Mouse (Mus musculus) kidney, adult 2 months (tissue): Measurements from ENCODE around the gene Irf2. TPM values are rescaled to one million over a fixed set of nuclear protein-coding genes. Genes with fewer than 3 reads are reported as not detected.

ENCODE experiments used
- DNase-seq: peaks from one replicate; pipeline ENCODE4 v3.0.0; 2021
- H3K27ac ChIP-seq: fragments of 200-500 bp; 2 replicates; pipeline ENCODE4 v1.5.1; 2012; ENCODE audit warnings: low read depth, low read length, control low read depth, inconsistent platforms; ENCODE audit not compliant: insufficient read depth
- H3K27me3 ChIP-seq: fragments of 200-500 bp; replicated peaks from 2 replicates; pipeline ENCODE4 v1.6.1; 2012; ENCODE audit warnings: mild to moderate bottlenecking, moderate library complexity, low read length, inconsistent platforms; ENCODE audit not compliant: control insufficient read depth, insufficient read depth
- H3K36me3 ChIP-seq: fragments of 200-500 bp; 2 replicates; pipeline ENCODE4 v1.6.1; 2012; ENCODE audit warnings: mild to moderate bottlenecking, moderate library complexity, low read length, inconsistent platforms; ENCODE audit not compliant: control insufficient read depth, insufficient read depth
- H3K4me1 ChIP-seq: fragments of 200-500 bp; 2 replicates; pipeline ENCODE4 v1.6.1; 2011; ENCODE audit warnings: low read length; ENCODE audit not compliant: control insufficient read depth, insufficient read depth
- H3K4me3 ChIP-seq: fragments of 200-500 bp; 2 replicates; pipeline ENCODE4 v1.5.1; 2011; ENCODE audit warnings: mild to moderate bottlenecking, low read depth, low read length, control low read depth; ENCODE audit not compliant: insufficient read depth
- CTCF ChIP-seq: fragments of 200-500 bp; conservative IDR thresholded peaks from 2 replicates; pipeline ENCODE4 v1.5.1; 2011; ENCODE audit warnings: low read depth, mild to moderate bottlenecking, control low read depth, low read length, moderate library complexity, mixed read lengths; ENCODE audit not compliant: insufficient read depth, insufficient read length
- POLR2A ChIP-seq: fragments of 200-500 bp; IDR thresholded peaks from one replicate; pipeline ENCODE4 v1.6.1; 2011; ENCODE audit warnings: low read depth, low read length, control low read depth
- WGBS: fragments of 180-500 bp; shearing (Covaris S2); methylation state at CpG from one replicate; pipeline ENCODE4 v1.1.7; 2018; 5-methylcytosine and 5-hydroxymethylcytosine counted together
- polyA plus RNA-seq: library from polyadenylated mRNA; depleted of rRNA; stranded (reverse); fragments of >200 nt; gene quantifications from 2 replicates; pipeline ENCODE4 v1.2.3, GENCODE M21; 2012

Irf2 gene
- polyA plus RNA-seq, 1 experiment, result 12.6 TPM

GRCm38 (mm10) chr8:46755731-46756333, 16.3 kb downstream of the Irf2 start:
- DNase-seq, result no peak
- no peak overlapping the region for H3K27ac ChIP-seq
- peaks cover 16% of the 10 kb centered on the region for H3K4me1 ChIP-seq
- WGBS, result 59% methylated on average over 5 of the region's 5 CpGs
- no peak for TF ChIP-seq CTCF
- no peak for TF ChIP-seq POLR2A
- no peaks in the 10 kb centered on the region for H3K36me3 ChIP-seq
- no peaks in the 10 kb centered on the region for H3K27me3 ChIP-seq
- H3K4me3 ChIP-seq, result no peak overlapping the region

- Histone ChIP-seq H3K36me3 (no peaks in the 10 kb centered on the region), H3K27me3 (no peaks in the 10 kb centered on the region), H3K4me1 (peaks cover 10% of the 10 kb centered on the region), H3K27ac (no peak overlapping the region), H3K4me3 (no peak overlapping the region)
- WGBS, result 87% methylated on average over 9 of the region's 9 CpGs
- DNase-seq, result no peak
- no peak for TF ChIP-seq POLR2A
- TF ChIP-seq CTCF, result no peak
Measured at GRCm38 (mm10) chr8:46757613-46758012, 18.1 kb downstream of the Irf2 start.

DNA sequence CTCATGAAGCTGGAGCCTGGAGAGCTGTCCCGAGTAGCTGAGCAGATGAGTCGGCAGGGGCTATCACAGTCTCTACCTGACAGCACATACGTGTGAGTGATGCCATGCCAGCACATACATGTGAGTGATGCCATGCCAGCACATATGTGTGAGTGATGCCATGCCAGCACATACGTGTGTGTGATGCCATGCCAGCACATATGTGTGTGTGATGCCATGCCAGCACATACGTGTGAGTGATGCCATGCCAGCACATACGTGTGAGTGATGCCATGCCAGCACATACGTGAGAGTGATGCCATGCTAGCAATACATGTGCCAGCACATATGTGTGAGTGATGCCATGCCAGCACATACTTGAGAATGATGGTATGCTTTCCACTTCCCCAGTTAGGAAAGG, 18.6 kb downstream of the Irf2 start:
- no peaks in the 10 kb centered on the region for H3K36me3 ChIP-seq
- H3K4me1 ChIP-seq, result peaks cover 10% of the 10 kb centered on the region
- 89% methylated on average over 7 of the region's 7 CpGs for WGBS
- DNase-seq, result no peak
- no peak overlapping the region for H3K4me3 ChIP-seq
- H3K27ac ChIP-seq, result no peak overlapping the region
- no peak for TF ChIP-seq CTCF
- no peak for TF ChIP-seq POLR2A
- no peaks in the 10 kb centered on the region for H3K27me3 ChIP-seq

DNA sequence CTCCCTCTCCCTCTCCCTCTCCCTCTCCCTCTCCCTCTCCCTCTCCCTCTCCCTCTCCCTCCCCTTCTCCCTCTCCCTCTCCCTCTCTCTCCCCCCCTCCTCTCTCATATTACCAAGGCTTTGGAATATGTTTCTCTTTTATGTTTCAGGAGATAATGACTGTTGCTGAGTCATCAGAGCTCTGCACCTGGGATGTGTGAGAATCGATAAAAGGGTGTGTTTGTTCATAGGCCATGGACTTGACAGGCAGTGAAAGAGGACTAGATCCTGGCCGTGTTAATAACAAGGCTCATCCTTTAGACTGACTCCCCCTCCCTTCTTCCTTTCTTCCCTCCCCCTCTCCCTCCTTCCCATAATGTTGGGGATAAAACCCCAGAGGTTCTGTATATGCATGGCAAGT, 19.1 kb downstream of the Irf2 start:
- no peak for DNase-seq
- H3K27ac ChIP-seq, result no peak overlapping the region
- 76% methylated on average over 2 of the region's 2 CpGs for WGBS

GRCm38 (mm10) chr8:46759562-46759961, 20.0 kb downstream of the Irf2 start:
- 88% methylated on average over 7 of the region's 7 CpGs for WGBS
- no peak for TF ChIP-seq POLR2A
- TF ChIP-seq CTCF, result no peak

More for the DNA sequence above, 19.1 kb downstream of the Irf2 start:
- H3K27me3 ChIP-seq, result no peaks in the 10 kb centered on the region
- H3K4me3 ChIP-seq, result no peak overlapping the region
- H3K4me1 ChIP-seq, result peaks cover 10% of the 10 kb centered on the region
- TF ChIP-seq POLR2A, result no peak
- no peak for TF ChIP-seq CTCF
- H3K36me3 ChIP-seq, result no peaks in the 10 kb centered on the region

GRCm38 (mm10) chr8:46760701-46761100, 21.2 kb downstream of the Irf2 start:
- H3K4me1 ChIP-seq, result peaks cover 11% of the 10 kb centered on the region

More at GRCm38 (mm10) chr8:46759562-46759961, 20.0 kb downstream of the Irf2 start:
- Histone ChIP-seq H3K4me1 (peaks cover 10% of the 10 kb centered on the region), H3K27ac (no peak overlapping the region), H3K36me3 (no peaks in the 10 kb centered on the region), H3K4me3 (no peak overlapping the region), H3K27me3 (no peaks in the 10 kb centered on the region)
- no peak for DNase-seq

GRCm38 (mm10) chr8:46761454-46761853, 21.9 kb downstream of the Irf2 start:
- Histone ChIP-seq H3K27ac (no peak overlapping the region), H3K27me3 (no peaks in the 10 kb centered on the region), H3K4me3 (no peak overlapping the region), H3K4me1 (peaks cover 10% of the 10 kb centered on the region; the same call in 1 of the 2 replicates), H3K36me3 (no peaks in the 10 kb centered on the region)
- DNase-seq, result no peak
- TF ChIP-seq POLR2A (no peak), CTCF (no peak)
- 47% methylated on average over 6 of the region's 6 CpGs for WGBS

More at GRCm38 (mm10) chr8:46760701-46761100, 21.2 kb downstream of the Irf2 start:
- Histone ChIP-seq H3K4me3 (no peak overlapping the region), H3K27me3 (no peaks in the 10 kb centered on the region), H3K27ac (no peak overlapping the region), H3K36me3 (no peaks in the 10 kb centered on the region)
- TF ChIP-seq POLR2A (no peak), CTCF (no peak)
- no peak for DNase-seq
- WGBS, result 80% methylated on average over 7 of the region's 7 CpGs
